Mouse (Mus musculus): ENCODE results near the gene Foxr2. TPM values are rescaled to one million over a fixed set of nuclear protein-coding genes. Genes with fewer than 3 reads are reported as not detected.

The Foxr2 gene
- 0.51 and 0.68 TPM in 2 replicates for polyA plus RNA-seq (2015; fragmentation: Nextera tagmentation; extraction: Ambion mirVana)

- no peak within 1 kb of the TSS for H3K27ac ChIP-seq (ENCODE audit: low read length)
- H3K36me3 ChIP-seq (ENCODE audit: control insufficient read depth, insufficient read depth) = no peaks in the 10 kb centered on the region
- no peaks in the 10 kb centered on the region for H3K27me3 ChIP-seq (replicated peaks; ENCODE audit: control insufficient read depth, insufficient read depth, low read length)
- no peaks in the 10 kb centered on the region for H3K9me3 ChIP-seq (ENCODE audit: control insufficient read depth, low read length)
- no peak within 1 kb of the TSS for H3K4me3 ChIP-seq (replicated peaks; ENCODE audit: low read length)
- no peaks in the 10 kb centered on the region for H3K4me1 ChIP-seq (replicated peaks; ENCODE audit: control insufficient read depth, insufficient read depth, low read length)
- H3K4me2 ChIP-seq (ENCODE audit: low read length) = no peak within 1 kb of the TSS
- 6% methylated on average over 3 of the region's 3 CpGs for WGBS
- H3K9ac ChIP-seq (replicated peaks; ENCODE audit: low read depth, low read length) = no peak within 1 kb of the TSS
- no peak for ATAC-seq
Observed at GRCm38 (mm10) chrX:153118486-153118885, at the start of gene Foxr2. Gene Foxr2, plus strand, starts transcription at chrX:153118786.

- no peak for ATAC-seq
- H3K9me3 ChIP-seq (ENCODE audit: control insufficient read depth, low read length) = no peaks in the 10 kb centered on the region
- no peaks in the 10 kb centered on the region for H3K4me1 ChIP-seq (replicated peaks; ENCODE audit: control insufficient read depth, insufficient read depth, low read length)
- WGBS = 39% methylated on average over 2 of the region's 2 CpGs
- no peak overlapping the region for H3K9ac ChIP-seq (replicated peaks; ENCODE audit: low read depth, low read length)
- no peaks in the 10 kb centered on the region for H3K36me3 ChIP-seq (ENCODE audit: control insufficient read depth, insufficient read depth)
- no peak overlapping the region for H3K4me2 ChIP-seq (ENCODE audit: low read length)
- H3K27ac ChIP-seq (ENCODE audit: low read length) = no peak overlapping the region
- H3K27me3 ChIP-seq (replicated peaks; ENCODE audit: control insufficient read depth, insufficient read depth, low read length) = no peaks in the 10 kb centered on the region
- no peak overlapping the region for H3K4me3 ChIP-seq (replicated peaks; ENCODE audit: low read length)
Observed at GRCm38 (mm10) chrX:153119013-153119412, 427 bp downstream of the Foxr2 start.

- WGBS = 12% methylated on average over 47 of the region's 47 CpGs
Observed at GRCm38 (mm10) chrX:153139734-153140515, 21.3 kb downstream of the Foxr2 start, which contains the start of gene Rragb. Gene Rragb, plus strand, starts transcription at chrX:153139981.

GRCm38 (mm10) chrX:153142656-153143055, 24.1 kb downstream of the Foxr2 start:
- H3K27ac ChIP-seq (ENCODE audit: low read length) = no peak overlapping the region
- no peaks in the 10 kb centered on the region; the same call in 1 of the 2 replicates for H3K4me1 ChIP-seq (replicated peaks; ENCODE audit: control insufficient read depth, insufficient read depth, low read length)
- H3K4me3 ChIP-seq (replicated peaks; ENCODE audit: low read length) = no peak overlapping the region
- H3K27me3 ChIP-seq (replicated peaks; ENCODE audit: control insufficient read depth, insufficient read depth, low read length) = no peaks in the 10 kb centered on the region
- no peaks in the 10 kb centered on the region for H3K9me3 ChIP-seq (ENCODE audit: control insufficient read depth, low read length)
- no peak overlapping the region for H3K9ac ChIP-seq (replicated peaks; ENCODE audit: low read depth, low read length)
- 59% methylated on average over 3 of the region's 3 CpGs for WGBS
- no peaks in the 10 kb centered on the region for H3K36me3 ChIP-seq (ENCODE audit: control insufficient read depth, insufficient read depth)
- H3K4me2 ChIP-seq (ENCODE audit: low read length) = no peak overlapping the region
- no peak for ATAC-seq

More at GRCm38 (mm10) chrX:153139734-153140515, 21.3 kb downstream of the Foxr2 start, which contains the start of gene Rragb:
- no peaks in the 10 kb centered on the region for H3K27me3 ChIP-seq (replicated peaks; ENCODE audit: control insufficient read depth, insufficient read depth, low read length)
- peak; percentile 98 for ATAC-seq
- no peaks in the 10 kb centered on the region; the same call in 1 of the 2 replicates for H3K4me1 ChIP-seq (replicated peaks; ENCODE audit: control insufficient read depth, insufficient read depth, low read length)
- H3K36me3 ChIP-seq (ENCODE audit: control insufficient read depth, insufficient read depth) = no peaks in the 10 kb centered on the region
- H3K4me2 ChIP-seq (ENCODE audit: low read length) = peak within 1 kb of the TSS; percentile 61
- peak within 1 kb of the TSS; percentile 61 for H3K9ac ChIP-seq (replicated peaks; ENCODE audit: low read depth, low read length)
- peak within 1 kb of the TSS; percentile 28; the same call in 1 of the 2 replicates for H3K27ac ChIP-seq (ENCODE audit: low read length)
- H3K9me3 ChIP-seq (ENCODE audit: control insufficient read depth, low read length) = no peaks in the 10 kb centered on the region
- H3K4me3 ChIP-seq (replicated peaks; ENCODE audit: low read length) = peak within 1 kb of the TSS; percentile 59

- H3K36me3 ChIP-seq (ENCODE audit: control insufficient read depth, insufficient read depth) = no peaks in the 10 kb centered on the region
- H3K27ac ChIP-seq (ENCODE audit: low read length) = no peak overlapping the region
- H3K4me3 ChIP-seq (replicated peaks; ENCODE audit: low read length) = no peak overlapping the region
- H3K27me3 ChIP-seq (replicated peaks; ENCODE audit: control insufficient read depth, insufficient read depth, low read length) = no peaks in the 10 kb centered on the region
- H3K4me2 ChIP-seq (ENCODE audit: low read length) = no peak overlapping the region
- no peak for ATAC-seq
- 23% methylated on average over 1 of the region's 1 CpGs for WGBS
- no peaks in the 10 kb centered on the region for H3K4me1 ChIP-seq (replicated peaks; ENCODE audit: control insufficient read depth, insufficient read depth, low read length)
- H3K9me3 ChIP-seq (ENCODE audit: control insufficient read depth, low read length) = no peaks in the 10 kb centered on the region
- no peak overlapping the region for H3K9ac ChIP-seq (replicated peaks; ENCODE audit: low read depth, low read length)
Observed at GRCm38 (mm10) chrX:153151766-153152165, 33.2 kb downstream of the Foxr2 start.

- H3K36me3 ChIP-seq (ENCODE audit: control insufficient read depth, insufficient read depth) = no peaks in the 10 kb centered on the region
- no peak overlapping the region for H3K4me3 ChIP-seq (replicated peaks; ENCODE audit: low read length)
- no peak for ATAC-seq
- 46% methylated on average over 3 of the region's 3 CpGs for WGBS
- H3K9ac ChIP-seq (replicated peaks; ENCODE audit: low read depth, low read length) = no peak overlapping the region
- H3K27ac ChIP-seq (ENCODE audit: low read length) = no peak overlapping the region
- no peaks in the 10 kb centered on the region for H3K9me3 ChIP-seq (ENCODE audit: control insufficient read depth, low read length)
- no peaks in the 10 kb centered on the region for H3K4me1 ChIP-seq (replicated peaks; ENCODE audit: control insufficient read depth, insufficient read depth, low read length)
- H3K4me2 ChIP-seq (ENCODE audit: low read length) = no peak overlapping the region
- H3K27me3 ChIP-seq (replicated peaks; ENCODE audit: control insufficient read depth, insufficient read depth, low read length) = no peaks in the 10 kb centered on the region
Observed at GRCm38 (mm10) chrX:153155322-153155721, 36.7 kb downstream of the Foxr2 start.

GRCm38 (mm10) chrX:153174786-153175185, 56.2 kb downstream of the Foxr2 start:
- Histone ChIP-seq H3K4me1 (replicated peaks; ENCODE audit: control insufficient read depth, insufficient read depth, low read length) (no peaks in the 10 kb centered on the region), H3K36me3 (ENCODE audit: control insufficient read depth, insufficient read depth) (no peaks in the 10 kb centered on the region), H3K9me3 (ENCODE audit: control insufficient read depth, low read length) (no peaks in the 10 kb centered on the region), H3K4me3 (replicated peaks; ENCODE audit: low read length) (no peak overlapping the region), H3K27me3 (replicated peaks; ENCODE audit: control insufficient read depth, insufficient read depth, low read length) (no peaks in the 10 kb centered on the region), H3K9ac (replicated peaks; ENCODE audit: low read depth, low read length) (no peak overlapping the region), H3K4me2 (ENCODE audit: low read length) (no peak overlapping the region), H3K27ac (ENCODE audit: low read length) (no peak overlapping the region)
- WGBS = 10% methylated on average over 1 of the region's 1 CpGs
- no peak for ATAC-seq

- Histone ChIP-seq H3K9me3 (ENCODE audit: control insufficient read depth, low read length) (no peaks in the 10 kb centered on the region), H3K9ac (replicated peaks; ENCODE audit: low read depth, low read length) (no peak overlapping the region), H3K4me2 (ENCODE audit: low read length) (no peak overlapping the region), H3K4me3 (replicated peaks; ENCODE audit: low read length) (no peak overlapping the region), H3K4me1 (replicated peaks; ENCODE audit: control insufficient read depth, insufficient read depth, low read length) (no peaks in the 10 kb centered on the region), H3K27me3 (replicated peaks; ENCODE audit: control insufficient read depth, insufficient read depth, low read length) (no peaks in the 10 kb centered on the region), H3K27ac (ENCODE audit: low read length) (no peak overlapping the region), H3K36me3 (ENCODE audit: control insufficient read depth, insufficient read depth) (no peaks in the 10 kb centered on the region)
- whole genome bisulfite sequencing = 88% methylated on average over 2 of the region's 2 CpGs
- ATAC-seq = no peak
Observed at GRCm38 (mm10) chrX:153182221-153182620, 63.6 kb downstream of the Foxr2 start.
